Mouse (Mus musculus) thymus, adult 2 months (tissue): Measurements from ENCODE around the gene Nudt6.

Experiments
- CTCF ChIP-seq: fragments of 200-500 bp; IDR thresholded peaks from 2 replicates; pipeline ENCODE4 v1.5.1; 2012; ENCODE audit warnings: mild to moderate bottlenecking, control low read depth, low read length, moderate library complexity, borderline replicate concordance; ENCODE audit not compliant: control insufficient read depth, poor library complexity, insufficient read depth; ENCODE audit errors: extremely low read depth
- POLR2A ChIP-seq: fragments of 200-500 bp; IDR thresholded peaks from 2 replicates; pipeline ENCODE4 v1.6.1; 2012; ENCODE audit warnings: mild to moderate bottlenecking, low read length, control low read depth, moderate library complexity; ENCODE audit not compliant: control insufficient read depth, poor library complexity, insufficient read depth; ENCODE audit errors: extremely low read depth

GRCm38 (mm10) chr3:37413446-37413845, 6.6 kb downstream of the Nudt6 start:
- TF ChIP-seq CTCF (no peak), POLR2A (no peak)
